Mouse (Mus musculus): ENCODE results near the gene Arhgef3. TPM values are rescaled to one million over a fixed set of nuclear protein-coding genes. Genes with fewer than 3 reads are reported as not detected.

The Arhgef3 gene
- 2.5 and 4.0 TPM in 2 replicates for polyA plus RNA-seq (2012; rRNA removed)

DNA sequence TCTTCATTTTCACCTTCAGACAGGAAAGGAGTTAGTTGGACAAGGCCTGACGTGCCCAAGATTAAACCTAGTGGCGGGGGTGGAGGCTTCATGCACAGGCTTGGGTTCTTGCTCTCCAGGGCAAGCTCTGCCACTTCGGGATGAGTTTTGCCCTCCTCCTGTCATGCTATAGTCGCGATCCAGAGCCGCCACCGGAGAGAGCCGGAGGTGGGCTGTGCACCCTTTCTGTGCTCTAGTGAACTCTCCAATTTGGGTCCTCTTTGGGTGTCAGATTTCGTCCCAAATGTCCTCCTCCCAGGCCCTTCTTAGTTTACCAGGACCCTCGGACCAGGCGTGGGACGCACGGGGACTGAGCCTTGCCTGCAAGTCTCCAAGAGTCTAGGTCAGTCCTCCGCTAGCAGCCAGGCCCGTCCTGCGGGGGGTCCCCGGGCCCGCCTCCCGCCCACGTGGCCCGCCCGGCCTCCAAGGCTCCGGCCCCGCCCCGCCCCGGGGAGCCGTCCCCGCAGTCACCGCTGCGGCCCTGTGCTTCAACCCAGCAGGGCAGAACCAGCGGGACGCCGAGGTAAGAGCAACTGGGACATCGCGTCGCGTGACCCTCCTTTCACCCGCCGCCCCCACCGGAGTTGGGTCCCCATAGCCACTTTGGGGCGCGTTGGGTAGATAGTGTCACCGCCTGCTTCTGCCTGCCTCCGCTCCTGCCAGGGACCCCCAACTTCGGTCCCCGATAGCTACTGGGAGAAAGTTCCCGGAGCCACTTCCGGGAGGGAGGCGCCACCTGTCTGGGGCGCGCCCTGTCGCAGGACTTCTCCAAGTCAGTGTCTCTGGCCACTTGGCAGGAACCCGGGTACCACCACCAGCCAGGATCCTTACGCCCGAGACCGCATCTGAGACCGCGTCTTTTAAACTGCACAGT lies at the start of gene Arhgef3:
Gene Arhgef3, plus strand, starts transcription at position 538 of the 913 bp plus-strand sequence.

DNA sequence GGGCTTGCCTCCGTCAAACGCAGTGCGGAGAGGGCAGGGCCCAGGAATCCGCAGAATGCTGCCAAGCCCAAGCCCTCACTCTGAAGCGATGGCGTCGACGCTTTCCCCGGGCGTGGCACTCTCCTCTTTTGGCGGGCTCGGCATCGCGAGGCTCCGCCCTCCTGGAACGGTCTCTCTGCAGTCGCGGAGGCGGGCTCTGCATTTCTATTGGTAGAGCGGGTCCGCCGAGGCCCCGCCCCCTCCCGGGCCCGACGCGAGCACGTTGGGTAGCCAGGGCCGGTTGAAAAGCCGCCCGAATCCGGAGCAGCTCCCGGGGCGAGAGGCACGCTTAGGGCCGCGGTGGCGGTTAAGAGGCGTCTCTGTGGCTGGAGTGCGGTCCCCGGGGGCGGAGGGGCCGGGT lies 313.9 kb downstream of the Arhgef3 start, which contains the start of gene Fam208a:
Gene Fam208a, plus strand, starts transcription at position 262 of the 400 bp plus-strand sequence.

Other genes starting within 250 kb of the Arhgef3 start
- gene Asb14, start 220.3 kb upstream of the Arhgef3 start, polyA plus RNA-seq (2012; rRNA removed) = 0.09 and 0.29 TPM in 2 replicates
- gene Appl1, start 143.7 kb upstream of the Arhgef3 start, polyA plus RNA-seq (2012; rRNA removed) = 0.41 and 0.78 TPM in 2 replicates
- not detected in 2 replicates for gene Hesx1, start 120.5 kb upstream of the Arhgef3 start, polyA plus RNA-seq (2012; rRNA removed)
- 0.60 and 0.85 TPM in 2 replicates for gene Il17rd, start 76.0 kb upstream of the Arhgef3 start, polyA plus RNA-seq (2012; rRNA removed)

Data from stomach, adult 2 months (tissue).